Mouse (Mus musculus): Measurements from ENCODE around the gene Olfr1255.

The Olfr1255 gene

DNA sequence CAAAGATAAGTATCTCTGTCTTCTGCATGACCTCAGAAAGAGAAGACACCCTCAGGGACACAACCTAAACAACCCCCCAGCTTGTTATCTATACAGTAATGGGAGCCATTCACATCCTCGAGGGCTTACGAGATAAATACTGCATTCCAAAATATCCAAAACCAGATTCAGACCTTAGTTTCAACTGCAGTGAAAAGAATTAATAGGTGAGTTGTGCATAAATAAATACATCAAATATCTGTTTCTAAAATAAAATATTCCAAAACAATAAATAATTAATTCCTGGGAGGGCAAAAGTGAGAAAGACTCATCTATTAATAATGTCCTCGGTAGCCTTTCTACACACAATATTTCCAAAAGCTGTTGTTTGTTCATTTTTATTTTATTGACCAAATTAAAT, at the start of gene Olfr1255:
Gene Olfr1255, plus strand, starts transcription at position 301 of the 400 bp plus-strand sequence.
- no peak for DNase-seq (ENCODE audit: low spot score in 2 of 2)

DNA sequence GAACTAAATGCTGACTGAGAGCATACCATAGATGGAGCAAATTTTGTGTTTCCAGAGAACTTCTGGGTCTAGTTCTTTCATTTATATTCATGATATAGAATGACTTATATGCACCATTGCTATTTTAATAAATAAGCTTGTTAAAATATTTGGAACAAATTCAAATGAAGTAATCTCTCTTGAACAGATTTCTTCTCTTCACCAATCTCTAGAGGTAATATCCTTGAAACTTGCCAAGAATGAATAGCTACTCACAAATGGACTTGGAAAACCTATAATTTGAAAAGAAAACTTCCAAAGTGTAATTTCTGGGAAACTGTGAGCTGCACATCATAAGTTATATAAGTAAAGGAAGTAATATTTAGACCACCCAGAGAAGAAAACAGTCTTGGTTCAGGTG, 18.3 kb upstream of the Olfr1255 start, which contains the start of gene Olfr1254:
Gene Olfr1254, minus strand, starts transcription at position 101 of the 400 bp plus-strand sequence.
- no peak for DNase-seq (ENCODE audit: low spot score in 2 of 2)

DNA sequence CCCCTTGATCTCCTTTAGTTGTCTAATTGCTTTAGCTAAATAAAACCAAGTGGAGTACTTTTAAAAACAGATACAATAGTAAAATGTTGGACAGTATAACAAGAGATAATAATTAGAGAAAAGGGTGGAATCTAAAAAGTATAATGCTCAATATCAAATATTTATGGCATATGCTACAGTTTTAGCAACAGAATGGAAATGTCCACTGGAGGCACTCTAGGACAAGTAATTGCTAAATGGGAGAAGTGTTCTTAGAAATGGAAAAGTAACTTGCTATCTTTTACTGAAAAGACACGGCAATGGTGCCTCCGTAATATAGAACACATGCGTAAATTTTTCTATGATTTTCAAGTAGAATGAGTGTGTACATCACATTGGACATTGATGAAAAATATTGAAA, 12.3 kb upstream of the Olfr1255 start:
- peak in 1 of 2 experiments; percentile 13 for DNase-seq (ENCODE audit: low spot score in 2 of 2)

DNA sequence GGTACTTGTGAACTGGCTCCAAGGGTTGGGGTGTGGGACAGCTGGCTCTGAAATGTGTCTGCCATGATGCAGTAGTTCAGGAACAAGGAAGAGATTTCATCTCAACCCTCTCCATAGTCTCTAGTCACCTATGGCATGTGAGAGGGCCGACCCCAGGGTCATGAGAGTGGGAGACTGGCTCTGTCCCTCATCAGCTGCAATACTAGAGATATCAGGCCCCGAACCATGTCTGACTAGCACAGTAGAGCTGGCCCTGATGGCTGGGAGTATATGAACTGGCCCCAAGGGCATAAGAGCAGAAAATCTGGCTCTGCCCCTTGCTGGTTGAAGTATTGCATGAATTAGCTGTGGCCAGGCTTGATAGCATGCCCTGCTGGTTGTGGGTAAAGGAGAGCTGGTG, 1.1 kb upstream of the Olfr1255 start:
- DNase-seq (ENCODE audit: low spot score in 2 of 2): no peak

DNA sequence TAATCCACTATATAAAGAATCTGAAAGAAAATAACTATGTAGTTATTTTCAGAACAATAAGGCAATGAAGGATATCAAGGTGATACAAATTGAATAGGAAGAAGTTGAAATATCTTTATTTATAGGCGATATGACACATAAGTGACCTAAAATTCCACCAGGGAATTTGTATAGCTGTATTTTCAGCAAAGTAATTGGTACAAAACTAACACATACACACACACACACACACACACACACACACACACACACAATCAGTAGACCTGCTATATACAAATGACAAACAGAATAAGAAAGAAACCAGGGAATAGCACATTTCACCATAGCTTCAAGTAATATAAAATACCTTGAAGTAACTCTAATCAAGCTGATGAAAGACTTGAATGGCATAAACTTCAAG, 8.4 kb downstream of the Olfr1255 start:
- no peak for DNase-seq (ENCODE audit: low spot score in 2 of 2)

DNA sequence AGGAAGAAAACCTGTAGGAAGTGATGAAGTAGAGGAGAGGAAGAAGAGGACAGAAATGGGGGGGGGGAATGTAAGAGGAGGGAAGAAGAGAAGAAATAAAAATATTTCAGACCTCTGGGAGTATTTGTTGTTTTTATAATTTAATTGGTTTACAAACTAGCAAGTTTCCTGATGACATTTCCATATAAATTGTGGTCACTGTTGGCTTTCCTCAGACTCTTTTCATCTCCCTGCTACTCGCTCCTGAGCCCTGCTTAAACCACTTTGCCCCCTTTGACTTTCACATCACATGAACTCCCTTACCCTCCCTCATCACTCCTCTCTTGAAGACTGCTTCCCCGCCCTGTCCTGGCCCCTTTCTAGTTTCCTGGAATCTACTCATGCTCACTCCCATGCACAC, 29.6 kb downstream of the Olfr1255 start, which contains the start of gene Olfr1256:
Gene Olfr1256, minus strand, starts transcription at position 101 of the 400 bp plus-strand sequence.
- no peak for DNase-seq (ENCODE audit: low spot score in 2 of 2)

DNA sequence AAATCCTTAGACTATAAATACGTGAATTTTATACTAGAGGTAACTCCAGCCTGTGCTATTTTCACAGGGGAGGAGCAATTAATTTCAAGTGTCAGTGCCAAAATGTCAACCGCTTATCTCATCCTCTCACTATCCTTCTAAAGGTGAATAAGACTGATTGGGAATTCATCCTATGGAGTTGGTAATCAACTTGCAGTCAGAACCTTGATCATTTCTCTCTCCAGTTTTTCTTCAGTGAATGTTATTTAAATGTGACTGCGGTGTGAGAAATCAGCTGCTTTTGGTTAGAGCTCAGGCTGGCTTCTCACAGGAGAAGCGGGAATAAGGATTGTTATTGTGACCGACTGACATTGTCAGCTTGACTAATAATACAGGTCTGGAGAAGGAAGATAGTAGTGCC, 36.3 kb downstream of the Olfr1255 start, which contains the start of gene Olfr48:
Gene Olfr48, minus strand, starts transcription at position 101 of the 400 bp plus-strand sequence.
- no peak for DNase-seq (ENCODE audit: low spot score in 2 of 2)

DNA sequence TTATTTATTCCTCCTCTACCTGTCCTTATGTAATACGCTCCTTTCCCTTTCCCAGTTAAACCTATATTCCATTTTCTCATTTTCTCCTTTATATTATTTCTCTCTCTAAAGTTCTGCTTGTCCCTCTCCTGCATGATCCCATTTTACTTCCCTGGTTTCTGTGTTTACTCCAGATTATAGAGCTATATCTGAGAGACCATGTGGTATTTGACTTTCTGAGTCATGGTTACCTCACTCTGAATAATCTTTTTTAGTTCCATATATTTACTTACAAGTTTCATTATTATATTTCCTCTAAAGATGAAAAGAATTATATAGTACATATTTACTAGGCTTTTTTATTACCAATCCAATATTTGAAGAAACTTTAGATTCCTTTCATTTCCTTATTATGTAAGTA, 37.4 kb downstream of the Olfr1255 start:
- no peak for DNase-seq (ENCODE audit: low spot score in 2 of 2)

Measured in right cerebral cortex, adult 2 months (tissue).